Mouse (Mus musculus) cerebellum, adult 9-10 months (tissue): ENCODE results near the gene Hs6st3.

Experiments
- DNase-seq: peaks from one replicate; pipeline ENCODE4 v3.0.0; 2022

Hs6st3 gene

DNA sequence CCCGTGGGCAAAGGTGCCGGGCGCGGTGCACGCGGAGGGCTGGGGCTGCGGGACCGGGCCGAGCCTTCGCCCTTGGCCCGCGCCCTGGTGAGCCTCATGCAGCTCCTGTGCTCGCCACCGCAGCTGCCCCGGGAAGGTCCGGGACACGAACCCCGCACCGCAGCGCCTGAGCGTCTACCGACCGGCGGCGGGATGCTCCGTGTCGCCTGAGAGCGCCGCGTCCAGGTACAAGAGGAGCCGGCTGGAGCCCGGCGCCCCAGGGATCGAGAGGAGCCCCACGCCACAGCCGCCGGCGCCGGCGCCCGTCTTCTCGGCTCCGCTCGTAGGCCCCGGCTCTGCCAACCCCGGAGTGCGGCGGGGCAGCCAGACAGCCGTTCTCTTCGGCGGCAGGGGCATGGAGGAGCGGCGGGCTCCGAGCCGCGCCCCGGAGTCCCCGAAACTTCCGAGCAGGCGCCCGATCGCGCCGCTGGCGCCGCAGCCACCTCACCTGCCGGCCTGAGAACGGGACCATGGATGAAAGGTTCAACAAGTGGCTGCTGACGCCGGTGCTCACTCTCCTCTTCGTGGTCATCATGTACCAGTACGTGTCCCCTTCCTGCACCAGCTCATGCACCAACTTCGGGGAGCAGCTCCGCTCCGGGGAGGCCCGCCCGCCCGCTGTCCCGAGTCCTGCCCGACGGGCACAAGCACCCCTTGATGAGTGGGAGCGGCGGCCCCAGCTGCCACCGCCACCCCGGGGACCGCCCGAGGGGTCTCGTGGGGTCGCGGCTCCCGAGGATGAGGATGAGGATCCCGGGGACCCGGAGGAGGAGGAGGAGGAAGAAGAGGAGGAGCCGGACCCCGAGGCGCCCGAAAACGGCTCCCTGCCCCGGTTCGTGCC is at the start of gene Hs6st3:
Gene Hs6st3, plus strand, starts transcription at position 436 of the 880 bp plus-strand sequence.
- DNase-seq = peak; percentile 41

DNA sequence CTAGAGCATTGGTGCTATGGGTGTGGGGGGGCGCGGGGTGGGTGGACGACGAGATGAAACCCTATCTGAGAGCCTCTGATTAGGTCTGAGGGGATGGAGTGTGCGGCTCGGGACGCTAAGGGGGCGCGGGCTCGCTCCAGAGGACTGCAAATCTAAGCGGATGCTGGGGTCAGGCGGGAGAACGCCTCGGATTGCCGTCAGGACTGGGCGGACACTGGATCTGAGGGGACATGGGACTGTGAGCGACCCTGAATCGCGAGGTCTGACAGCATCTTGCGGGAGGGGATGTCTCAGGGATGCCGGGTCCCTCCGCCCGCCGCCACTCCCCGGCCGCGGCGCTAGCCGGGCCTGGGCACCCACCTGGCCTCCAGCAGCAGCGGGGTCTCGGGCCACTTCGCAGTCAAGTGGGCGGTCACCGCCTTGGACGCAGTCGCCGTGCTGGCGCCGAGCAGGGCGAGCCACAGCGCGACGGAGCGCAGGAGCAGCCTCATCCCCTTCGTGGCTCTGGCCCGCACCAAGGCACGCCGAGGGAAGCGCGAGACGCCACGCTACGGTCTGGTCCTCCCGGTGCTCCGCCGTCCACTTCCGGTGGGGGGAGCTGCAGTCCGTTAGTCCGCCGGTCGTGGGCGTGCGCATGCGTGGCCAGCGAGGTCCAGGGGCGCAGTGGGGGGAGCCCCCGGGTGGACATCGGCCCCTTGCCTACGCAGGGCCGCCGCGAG is 39.1 kb upstream of the Hs6st3 start, which contains the start of gene Uggt2:
Gene Uggt2, minus strand, starts transcription at position 580 of the 719 bp plus-strand sequence.
- DNase-seq = peak; percentile 93

- no peak for DNase-seq
These were observed 38.6 kb upstream of the Hs6st3 start for GRCm38 (mm10) chr14:119099570-119099891.

DNA sequence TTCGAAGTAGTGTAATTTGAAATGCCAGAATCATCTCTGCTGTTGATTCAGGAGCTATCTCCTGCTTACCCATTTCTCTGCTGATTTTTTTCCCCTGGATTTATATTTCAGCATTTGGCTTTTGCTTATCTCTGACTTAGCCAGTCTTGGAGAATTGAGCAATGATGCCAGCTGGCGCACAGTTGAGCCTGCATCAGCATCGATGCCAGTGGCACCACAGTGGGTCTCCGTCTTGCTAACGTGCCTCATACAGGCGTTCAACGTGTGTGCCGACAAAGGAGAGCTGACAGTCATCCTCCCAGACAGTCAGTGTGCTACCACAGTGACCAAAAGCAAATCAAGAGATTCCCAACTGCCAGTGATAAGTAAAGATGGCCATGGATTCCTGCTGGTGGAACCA is 30.6 kb upstream of the Hs6st3 start:
- peak; percentile 40 for DNase-seq

- DNase-seq = no peak
These were observed 29.3 kb upstream of the Hs6st3 start for GRCm38 (mm10) chr14:119108776-119109301.

- no peak for DNase-seq
These were observed 28.3 kb upstream of the Hs6st3 start for GRCm38 (mm10) chr14:119109776-119110218.

- no peak for DNase-seq
These were observed 25.6 kb upstream of the Hs6st3 start for GRCm38 (mm10) chr14:119112558-119112957.

- no peak for DNase-seq
These were observed 14.6 kb upstream of the Hs6st3 start for GRCm38 (mm10) chr14:119123582-119123981.

GRCm38 (mm10) chr14:119124061-119124460 is 14.1 kb upstream of the Hs6st3 start:
- no peak for DNase-seq

DNA sequence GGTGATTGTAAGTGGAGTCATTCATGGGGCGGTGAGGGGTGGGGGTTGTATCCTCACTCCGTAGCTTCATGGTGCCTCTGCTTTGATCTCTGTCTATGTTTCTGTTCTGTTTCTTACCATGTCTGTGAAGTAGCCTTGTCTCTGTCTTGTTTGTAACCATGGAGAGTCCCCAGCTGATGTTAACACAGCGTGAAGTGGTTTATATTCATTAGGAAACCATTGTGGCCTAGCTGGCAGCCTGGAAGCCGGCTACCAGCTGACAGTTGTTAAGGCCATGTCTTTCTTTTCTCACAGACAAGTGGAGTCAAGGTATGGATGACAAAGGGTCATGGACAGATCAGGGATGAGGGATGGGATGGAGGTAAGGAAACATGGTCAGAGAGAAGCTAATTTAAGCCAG is 12.3 kb upstream of the Hs6st3 start:
- DNase-seq = no peak

DNA sequence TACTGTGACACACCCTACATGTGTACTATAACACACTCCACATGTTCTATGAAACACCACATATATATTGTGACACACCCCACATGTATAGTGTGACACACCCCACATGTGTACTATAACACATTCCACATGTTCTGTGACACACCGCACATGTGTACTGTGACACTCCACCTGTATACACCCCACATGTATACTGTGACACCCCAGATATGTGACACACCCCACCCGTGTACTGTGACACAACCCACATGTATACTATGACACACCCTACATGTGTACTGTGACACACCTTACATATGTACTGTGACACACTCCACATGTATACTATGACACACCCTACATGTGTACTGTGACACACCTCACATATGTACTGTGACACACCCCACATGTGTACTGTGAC is 10.8 kb upstream of the Hs6st3 start:
- DNase-seq = no peak

- DNase-seq = peak; percentile 91
These were observed 632 bp upstream of the Hs6st3 start for GRCm38 (mm10) chr14:119137512-119137905.

DNA sequence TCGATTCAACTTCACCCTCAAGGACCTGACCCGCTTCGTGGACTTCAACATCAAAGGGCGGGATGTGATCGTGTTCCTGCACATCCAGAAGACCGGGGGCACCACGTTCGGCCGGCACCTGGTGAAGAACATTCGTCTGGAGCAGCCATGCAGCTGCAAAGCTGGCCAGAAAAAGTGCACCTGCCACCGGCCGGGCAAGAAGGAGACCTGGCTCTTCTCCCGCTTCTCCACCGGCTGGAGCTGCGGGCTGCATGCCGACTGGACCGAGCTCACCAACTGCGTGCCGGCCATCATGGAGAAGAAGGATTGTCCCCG is 602 bp downstream of the Hs6st3 start:
- peak; percentile 34 for DNase-seq

DNA sequence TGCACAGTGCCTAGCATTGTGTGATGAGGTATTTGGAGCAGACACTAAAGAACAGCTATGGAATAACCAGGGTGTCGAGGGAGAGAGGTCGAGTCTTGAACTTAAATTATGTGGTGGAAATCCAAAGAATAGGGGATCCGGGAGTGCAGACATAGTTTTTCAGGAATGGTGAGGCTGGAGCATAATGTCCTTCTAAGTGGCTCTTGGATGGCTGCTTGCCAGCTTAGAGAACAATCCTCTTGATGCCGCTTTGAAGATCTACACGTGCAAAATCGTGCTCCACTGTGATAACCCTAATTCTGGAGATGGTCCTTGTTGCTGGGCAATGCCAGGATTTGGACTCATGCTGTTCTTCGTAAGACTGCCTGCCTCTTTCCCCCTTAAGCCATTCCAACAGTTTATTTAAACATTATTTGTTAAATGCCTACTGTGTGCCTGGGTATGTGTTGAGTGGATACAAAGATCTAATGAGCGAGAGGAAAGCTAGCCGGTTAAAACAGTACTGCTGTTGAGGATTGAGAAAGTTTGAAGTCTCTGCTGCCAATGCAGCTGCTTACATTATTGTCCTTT is 1.3 kb downstream of the Hs6st3 start:
- peak; percentile 29 for DNase-seq

- DNase-seq = no peak
These were observed 14.9 kb downstream of the Hs6st3 start for GRCm38 (mm10) chr14:119153088-119153487.

GRCm38 (mm10) chr14:119193905-119194304 is 55.8 kb downstream of the Hs6st3 start:
- no peak for DNase-seq

DNA sequence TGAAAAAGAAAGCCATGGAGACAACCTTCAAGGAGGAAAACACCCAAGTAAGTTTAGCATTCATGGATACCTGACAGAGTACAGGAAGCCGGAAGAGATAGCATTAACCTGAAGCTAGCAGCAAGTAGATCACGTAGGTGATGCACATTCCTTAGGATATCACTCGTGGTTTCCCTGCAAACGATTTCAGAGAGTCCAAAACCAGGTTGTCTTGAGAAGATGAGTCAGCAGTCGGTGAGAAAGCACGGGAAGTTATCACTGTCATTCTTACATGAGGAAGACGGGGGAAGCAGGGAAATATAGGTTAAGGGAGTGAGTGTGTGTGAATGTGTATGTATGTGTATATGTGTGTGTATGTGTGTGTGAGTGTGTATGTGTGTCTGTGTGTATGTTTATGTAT is 65.4 kb downstream of the Hs6st3 start:
- DNase-seq = no peak

- peak; percentile 3 for DNase-seq
These were observed 77.6 kb downstream of the Hs6st3 start for GRCm38 (mm10) chr14:119215576-119216309.

DNA sequence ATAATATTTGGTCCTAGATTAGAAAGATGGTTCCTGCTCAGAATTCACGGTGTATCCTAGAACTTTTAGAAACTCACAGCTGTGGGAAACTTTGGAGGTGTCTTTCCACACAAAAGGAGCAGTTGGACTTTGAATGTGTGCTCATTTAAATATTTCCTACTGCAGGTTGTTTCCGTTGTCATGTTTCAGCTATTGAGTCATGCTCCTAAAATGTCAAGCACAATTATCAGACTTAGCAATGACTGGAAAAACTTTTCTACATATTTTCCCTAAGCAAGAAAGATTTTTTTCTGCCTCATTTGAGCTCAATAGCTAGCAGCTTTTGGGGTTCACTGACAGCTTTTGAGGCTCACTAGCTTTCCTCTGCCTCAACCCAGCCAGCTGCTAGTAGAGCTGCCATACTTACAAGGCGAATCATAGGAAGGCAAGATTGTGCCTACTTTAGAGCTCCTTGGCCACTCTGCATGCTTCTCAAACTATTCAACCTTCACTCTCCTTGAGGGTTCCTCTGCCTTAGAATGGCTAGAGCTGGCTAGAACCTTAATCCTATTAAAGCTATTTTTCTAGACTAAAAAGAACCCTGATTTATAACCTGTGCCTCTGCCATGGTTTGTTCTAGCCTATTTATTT is 89.7 kb downstream of the Hs6st3 start:
- no peak for DNase-seq

- no peak for DNase-seq
These were observed 95.5 kb downstream of the Hs6st3 start for GRCm38 (mm10) chr14:119233598-119233997.

DNA sequence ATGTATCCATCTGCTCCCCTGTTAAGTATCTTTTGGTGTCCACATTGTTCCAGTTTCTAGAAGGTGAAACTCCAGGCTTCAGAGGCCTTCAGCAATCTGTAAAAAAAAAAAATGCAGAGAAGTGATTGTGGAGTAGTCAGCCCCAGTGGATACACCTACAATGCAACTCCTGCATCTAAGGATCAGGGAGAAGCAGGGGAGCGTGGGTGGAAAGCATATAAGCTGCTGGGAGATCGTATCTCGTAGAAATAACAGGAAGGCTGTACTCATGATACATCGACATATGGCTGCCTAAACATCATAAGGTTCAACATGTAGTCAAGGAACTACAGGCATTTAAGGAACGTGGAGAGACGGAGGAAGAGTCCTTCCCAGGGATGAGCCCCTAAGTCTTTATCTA is 109.0 kb downstream of the Hs6st3 start:
- no peak for DNase-seq

- DNase-seq = no peak
These were observed 110.0 kb downstream of the Hs6st3 start for GRCm38 (mm10) chr14:119248001-119248607.
